Mouse (Mus musculus): ENCODE measurements at regions not wholly inside any gene's neighbourhood (a gene's known extent, or its start where the extent isn't known, plus 50 kb on each side); places are given as distances from the start of the nearest gene placed in this dataset.

DNA sequence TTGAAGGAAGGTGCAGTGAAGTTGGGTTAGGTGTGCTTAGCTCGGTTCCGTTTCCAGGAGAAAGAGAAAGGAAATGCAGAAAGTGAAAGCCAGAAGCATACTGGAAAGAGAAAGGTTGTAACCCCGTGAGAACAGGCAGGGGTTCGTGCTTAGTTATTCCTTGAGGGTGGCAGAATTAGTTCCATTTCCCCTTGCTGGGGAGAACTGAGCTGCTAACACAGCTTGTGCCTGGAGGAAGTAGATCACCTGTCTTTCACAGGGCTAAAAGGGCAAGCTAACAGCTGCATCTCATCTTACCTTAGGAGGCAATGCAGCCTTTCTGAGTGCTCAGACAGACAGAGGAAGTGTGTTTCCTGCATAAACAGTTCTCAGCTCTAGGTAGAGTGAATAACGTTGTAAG lies 184.3 kb upstream of the Nampt start:
- intact Hi-C loops (cut with DNase I): loop anchor here (2.0 kb wide), 1 partner anchor 258 kb away; no protein-coding TSS in a partner anchor
- no peak for DNase-seq

DNA sequence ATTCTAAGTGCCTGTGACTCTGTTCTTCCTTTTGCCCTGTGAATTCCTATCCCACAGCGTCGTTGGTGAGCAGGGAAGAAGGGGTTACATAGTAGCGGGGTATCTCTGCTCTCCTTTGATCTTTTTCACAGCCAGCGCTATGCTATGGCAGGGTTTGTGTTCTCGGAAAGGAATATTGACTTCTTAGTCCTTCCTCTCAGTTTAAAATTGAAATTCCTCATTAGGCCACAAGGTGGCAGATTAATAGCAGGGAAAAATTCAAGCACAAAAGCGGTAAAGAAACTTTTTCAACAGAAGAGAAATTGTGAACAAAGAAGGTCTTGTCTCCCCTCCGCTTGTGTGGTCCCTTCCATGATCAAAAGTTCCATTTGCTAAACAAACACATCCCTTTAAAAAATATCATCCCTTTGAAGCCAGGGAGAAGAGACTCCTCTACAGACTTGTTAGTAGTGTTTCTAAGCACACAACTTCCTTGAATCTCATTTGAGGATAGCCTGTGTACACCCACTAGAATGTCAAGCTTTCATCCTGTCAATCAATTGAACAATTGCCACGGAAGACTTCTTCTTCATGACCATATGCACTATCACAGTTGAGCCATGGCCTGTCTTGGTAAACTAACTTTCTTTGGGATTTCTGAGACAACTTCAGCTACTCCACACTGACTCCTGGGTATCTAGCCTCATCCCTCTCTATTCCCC lies 181.8 kb upstream of the Nampt start:
- intact Hi-C loops (cut with DNase I): loop anchor here (1.0 to 2.0 kb wide), 2 partner anchors 189 to 260 kb away; no protein-coding TSS in a partner anchor
- DNase-seq: peak; percentile 49 to 73

DNA sequence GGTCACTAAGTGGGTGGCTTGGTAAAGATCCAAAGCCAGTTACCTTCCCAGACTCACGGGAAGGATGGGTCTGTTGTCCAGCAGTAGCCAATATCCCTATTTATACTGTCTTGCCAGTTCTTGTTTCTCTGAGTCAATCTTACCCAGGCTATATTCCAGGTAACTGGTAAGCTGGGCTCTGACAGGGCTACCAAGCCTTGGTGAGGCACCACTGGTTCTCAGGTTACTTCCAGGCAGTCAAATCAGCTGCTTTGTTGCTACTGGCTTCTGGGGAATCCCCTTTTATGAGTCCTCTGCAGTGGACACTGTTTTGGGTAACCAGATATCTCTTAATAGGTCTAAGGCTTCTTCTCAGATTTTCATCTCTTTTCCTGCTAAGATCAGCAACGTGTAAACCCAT lies 178.8 kb upstream of the Nampt start:
- intact Hi-C loops (cut with DNase I): no loop called here

DNA sequence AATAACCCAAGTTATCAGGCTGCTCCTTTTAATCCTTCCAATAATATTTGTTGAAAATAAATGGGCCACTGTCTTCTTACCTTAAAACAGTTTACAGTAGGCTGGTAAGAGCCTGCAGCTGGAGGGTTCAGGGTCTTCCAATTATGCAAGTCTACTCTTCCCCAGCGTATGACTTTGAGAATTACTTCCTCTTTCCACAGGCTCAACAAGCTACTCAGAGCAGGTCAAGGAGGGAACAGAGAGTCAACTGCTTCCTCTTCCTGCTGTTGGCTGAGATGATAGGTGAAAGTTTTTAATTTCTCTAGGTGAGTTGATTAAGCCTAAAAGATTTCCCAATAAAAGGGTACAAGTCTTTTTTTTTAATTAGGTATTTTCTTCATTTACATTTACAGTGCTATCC lies 176.9 kb upstream of the Nampt start:
- no peak for DNase-seq
- intact Hi-C loops (cut with DNase I): no loop called here

More for the DNA sequence above, 178.8 kb upstream of the Nampt start:
- no peak for DNase-seq

DNA sequence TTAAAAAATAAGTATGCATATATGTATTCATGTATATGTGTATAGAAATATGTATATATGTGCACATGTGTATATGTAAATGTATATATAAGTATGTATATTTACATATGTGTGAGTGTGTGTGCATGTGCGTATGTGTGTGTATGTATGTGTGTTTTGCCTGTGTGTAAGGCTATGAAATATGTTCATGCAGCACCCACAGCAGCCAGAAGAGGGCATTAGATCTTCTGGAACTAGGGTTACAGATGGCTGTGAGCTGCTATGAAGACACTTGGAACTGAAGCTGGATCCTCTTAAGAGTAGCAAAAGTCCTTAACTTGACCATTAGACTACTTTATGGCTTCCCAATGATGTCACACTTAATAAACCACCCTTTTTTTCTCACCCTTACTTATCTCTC lies 166.2 kb upstream of the Nampt start:
- intact Hi-C loops (cut with DNase I): no loop called here
- no peak for DNase-seq

DNA sequence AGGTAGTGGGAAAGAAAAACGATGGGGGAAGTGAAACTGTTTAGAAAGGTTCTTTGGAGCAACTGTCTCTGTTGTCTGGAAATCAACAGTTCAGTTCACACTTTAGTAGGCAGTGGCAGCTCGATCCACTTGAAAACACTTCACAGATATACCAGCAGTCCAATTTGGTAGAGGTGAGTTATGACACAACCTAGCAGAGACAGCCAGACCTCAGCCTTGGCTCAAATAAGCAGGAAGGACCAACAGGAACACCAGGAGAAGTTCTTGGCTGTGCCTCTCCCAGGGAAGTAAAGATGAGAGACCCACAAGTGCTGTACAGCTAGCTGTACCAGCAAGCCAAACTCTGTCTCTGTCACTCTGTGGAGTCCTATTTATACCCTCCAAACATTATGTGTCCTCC lies 163.2 kb upstream of the Nampt start:
- intact Hi-C loops (cut with DNase I): loop anchor here (2.0 kb wide), 1 partner anchor 23 kb away; no protein-coding TSS in a partner anchor
- peak; percentile 30 to 59 for DNase-seq

DNA sequence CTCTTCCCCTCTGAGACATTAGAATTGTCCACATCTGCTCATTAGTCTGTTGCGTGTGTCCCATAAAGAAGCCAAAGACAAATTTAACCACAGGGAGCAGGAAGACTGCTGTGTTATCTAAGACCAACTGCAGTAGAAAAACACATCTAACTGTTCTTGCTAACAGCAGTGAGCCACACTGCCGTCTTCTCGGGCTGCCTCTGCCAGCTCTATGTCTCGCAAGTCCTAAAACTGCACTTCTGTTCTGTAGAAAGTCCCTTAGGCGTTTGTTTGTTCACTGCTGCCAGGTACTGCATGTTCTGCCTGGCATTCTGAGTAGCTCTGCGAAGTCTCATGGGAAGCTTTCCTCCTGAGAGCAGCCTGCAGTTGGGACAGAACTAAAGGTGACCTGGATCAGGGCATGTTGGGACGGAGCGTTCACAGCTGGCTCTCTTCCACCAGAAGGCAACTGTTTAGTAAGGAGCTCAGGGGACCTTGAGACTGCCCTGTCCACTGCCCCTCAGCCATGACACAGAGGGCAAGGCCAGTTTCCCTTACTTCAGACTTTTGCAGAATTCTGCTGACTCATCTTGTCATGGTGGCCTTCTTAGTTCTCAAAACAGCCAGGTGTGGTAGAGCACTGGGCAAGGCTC lies 157.4 kb upstream of the Nampt start:
- DNase-seq: peak; percentile 42 to 59
- intact Hi-C loops (cut with DNase I): no loop called here

DNA sequence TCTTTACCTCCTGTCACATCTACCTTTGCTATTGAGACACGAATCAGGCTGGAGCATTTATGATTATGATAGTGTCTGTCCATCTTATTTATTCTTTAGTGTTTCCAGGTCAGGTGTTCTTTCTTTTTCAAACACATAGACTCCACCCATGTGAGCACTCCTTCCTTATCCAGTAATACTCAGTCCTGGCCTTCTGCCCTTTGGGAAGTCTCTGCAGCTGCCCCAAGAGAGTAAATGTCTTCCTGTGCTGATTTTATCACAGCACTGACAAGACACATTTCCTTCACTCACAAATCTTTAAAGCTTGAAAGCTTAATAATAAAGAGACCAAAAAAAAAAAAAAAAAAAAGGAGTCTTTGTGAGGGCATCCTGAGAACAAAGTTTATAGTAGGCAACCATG lies 153.3 kb upstream of the Nampt start:
- no peak for DNase-seq
- intact Hi-C loops (cut with DNase I): no loop called here

DNA sequence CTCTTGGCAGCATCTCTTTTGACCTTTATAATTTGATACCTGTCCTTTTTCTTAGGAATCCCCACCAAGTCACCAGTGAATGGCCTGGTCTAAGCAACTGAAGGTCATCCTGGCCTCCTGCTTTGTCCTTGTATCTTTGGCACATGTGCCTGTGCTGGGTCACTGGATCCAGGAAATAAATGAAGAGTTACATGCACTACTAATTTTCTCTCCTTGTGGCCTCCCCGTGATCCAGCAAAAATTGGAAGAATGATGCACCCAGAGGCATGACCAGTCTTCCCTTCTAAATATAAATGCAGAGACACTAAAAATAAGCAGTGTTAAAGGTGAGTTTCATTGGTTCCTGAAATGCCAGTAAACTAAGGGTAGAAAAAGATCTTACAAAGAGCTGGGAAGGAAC lies 141.4 kb upstream of the Nampt start:
- intact Hi-C loops (cut with DNase I): loop anchor here (1.0 to 2.0 kb wide), 2 partner anchors 21 to 91 kb away; no protein-coding TSS in a partner anchor
- peak; percentile 58 to 72 for DNase-seq

DNA sequence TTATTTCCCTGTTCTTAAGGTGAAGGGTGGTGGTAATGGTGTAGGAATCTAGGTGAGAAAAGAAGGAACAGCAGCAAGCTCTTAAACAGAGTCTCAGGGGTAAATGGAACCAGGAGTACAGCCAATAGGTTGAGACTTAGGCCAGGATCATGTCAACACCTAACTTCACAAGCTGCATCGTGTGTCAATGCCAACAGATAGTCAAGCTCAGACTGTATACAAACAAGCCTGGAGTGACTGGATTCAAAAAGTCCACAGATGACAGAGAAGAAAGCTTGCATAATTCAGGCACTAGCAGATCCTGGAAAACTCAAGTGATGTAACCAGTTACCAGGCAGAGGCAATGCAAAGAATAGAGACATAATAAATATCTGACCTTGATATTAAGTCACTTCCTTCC lies 140.6 kb upstream of the Nampt start:
- peak; percentile 76 to 83 for DNase-seq
- intact Hi-C loops (cut with DNase I): loop anchor here (1.0 to 2.0 kb wide), 2 partner anchors 22 to 91 kb away; no protein-coding TSS in a partner anchor

DNA sequence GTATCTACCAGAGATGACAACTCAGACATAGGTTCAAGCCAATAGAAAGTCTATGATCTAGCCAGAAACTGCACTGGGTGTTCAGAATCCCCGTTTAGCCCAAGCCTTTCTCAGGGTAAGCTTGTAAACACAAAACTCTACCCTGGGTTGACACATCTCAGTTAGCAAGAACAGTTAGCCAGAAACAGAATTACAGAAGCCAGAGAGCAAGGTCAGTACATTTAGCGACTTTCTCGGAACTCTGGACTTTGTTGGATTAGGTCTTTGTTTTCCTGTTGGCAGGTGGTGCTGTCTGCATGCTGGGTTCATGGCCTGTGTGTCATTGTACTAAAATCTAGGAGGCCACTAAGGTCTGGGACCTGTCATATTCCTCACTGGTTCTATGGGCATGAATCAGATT lies 137.4 kb upstream of the Nampt start:
- DNase-seq: no peak
- intact Hi-C loops (cut with DNase I): no loop called here

DNA sequence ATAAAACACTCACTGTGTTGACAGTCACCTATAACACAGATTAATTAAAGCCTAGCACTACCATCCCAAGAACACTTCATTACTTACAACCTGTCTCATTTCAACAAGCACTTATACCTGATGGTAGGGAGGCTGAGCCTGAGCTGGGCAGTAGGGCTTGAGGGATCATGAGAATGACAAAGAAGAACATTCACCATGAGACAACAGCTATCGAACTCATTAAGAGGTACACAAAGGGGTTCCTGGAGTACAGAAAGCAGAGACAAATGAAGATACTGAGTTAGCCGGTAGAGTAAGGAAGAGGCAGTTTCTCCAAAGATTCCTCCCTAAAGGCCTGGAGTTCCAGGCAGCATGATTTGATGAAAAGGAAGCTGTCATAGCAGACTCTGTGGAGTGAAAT lies 136.0 kb upstream of the Nampt start:
- intact Hi-C loops (cut with DNase I): no loop called here
- no peak for DNase-seq

DNA sequence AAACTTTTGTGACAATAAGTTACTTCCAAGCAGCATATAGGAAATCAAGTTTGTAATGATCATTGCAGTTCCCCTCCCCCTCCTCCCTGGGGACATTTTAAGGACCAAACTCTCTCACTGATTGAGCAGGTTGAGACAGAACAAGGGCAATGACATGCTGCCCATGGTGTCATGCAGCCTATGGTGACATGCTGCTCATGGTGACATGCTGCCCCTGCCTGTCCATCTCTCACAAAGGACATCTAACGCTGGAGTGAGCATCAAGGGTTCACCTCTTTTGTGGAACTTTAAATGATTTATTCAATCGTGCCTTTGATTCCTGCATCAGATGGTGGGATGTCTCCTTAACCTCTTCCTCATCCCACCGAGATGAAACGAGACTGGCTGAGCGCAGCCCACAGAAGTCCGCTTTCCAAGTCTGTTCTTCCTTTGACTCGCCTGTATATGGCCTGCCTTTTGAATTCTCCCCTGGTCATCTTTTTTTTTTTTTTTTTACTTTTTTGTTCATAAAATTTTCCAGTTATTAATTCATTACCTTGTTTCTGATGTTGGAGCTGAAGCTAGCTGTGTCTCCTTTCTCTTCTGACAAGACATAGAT lies 133.5 kb upstream of the Nampt start:
- no peak for DNase-seq
- intact Hi-C loops (cut with DNase I): no loop called here

DNA sequence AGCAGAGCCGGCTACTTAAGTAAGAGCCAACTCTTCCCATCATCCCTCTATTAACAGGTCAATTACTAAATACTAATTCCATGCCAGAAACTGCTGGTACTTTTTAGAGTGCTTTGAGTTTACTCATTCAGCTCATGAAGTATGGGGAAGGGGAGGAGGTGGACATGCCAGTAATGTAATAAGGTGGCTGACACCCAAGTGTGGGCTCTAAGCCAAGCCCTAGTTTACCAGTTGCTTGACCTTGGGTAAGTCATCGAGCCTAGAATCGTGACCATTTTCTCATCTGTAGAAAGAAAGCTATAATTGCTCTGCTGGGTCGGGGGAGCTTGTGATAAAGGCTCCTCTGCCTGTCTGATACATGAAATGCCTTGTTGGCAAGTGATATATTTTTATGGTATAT lies 130.0 kb upstream of the Nampt start:
- DNase-seq: no peak
- intact Hi-C loops (cut with DNase I): no loop called here

DNA sequence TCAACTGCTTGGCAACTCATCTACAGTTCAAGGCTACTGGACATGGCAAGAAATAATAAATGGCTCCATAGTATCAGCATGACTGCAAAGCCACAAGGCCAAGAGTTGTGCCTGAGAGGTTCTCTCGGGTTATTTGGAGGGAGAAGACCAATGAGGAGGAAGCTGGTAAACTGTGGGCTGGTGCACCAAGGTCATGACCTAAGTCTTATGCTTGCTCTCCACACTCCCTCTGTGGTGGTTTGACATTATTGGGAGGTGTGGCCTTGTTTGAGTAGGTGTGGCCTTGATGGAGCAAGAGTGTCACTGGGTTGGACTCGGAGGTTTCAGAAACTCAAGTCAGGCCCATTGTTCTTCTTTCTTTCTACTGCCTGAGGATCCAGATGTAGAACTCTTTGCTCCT lies 129.2 kb upstream of the Nampt start:
- DNase-seq: no peak
- intact Hi-C loops (cut with DNase I): no loop called here

DNA sequence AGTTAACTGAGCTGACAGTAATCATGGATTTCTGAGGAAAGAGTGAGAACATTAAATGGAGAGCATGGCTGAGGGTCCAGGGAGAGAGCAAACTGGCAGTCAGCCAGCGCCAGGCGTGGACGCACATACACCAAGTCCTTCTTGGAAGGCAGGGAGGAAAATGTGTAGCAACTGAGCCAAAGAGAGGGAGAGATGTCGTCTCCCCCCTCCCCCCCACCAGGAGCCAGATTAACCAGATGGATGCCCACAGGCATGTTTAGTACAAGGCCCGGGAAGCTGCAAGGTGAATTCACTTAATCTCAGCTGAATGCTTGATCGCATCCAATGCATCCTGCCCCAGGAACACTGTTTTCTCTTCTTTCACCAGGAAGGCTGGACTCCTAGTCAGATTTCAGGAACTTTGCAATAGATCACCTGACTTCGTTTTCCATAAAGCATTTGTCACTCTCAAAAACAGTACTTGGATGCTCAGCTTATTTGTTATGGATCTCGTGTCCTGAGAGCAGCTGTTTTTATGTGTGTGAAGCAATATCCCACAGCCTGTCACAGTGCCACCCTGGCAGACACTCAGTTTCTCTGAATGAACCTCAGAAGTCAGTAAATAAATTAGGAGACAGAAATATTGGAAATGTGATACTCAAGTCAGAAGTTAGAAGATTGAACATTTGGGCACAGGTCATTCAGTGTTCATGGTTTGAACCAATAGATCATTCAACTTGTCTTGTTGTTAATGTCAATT lies 127.1 kb upstream of the Nampt start:
- intact Hi-C loops (cut with DNase I): no loop called here
- no peak for DNase-seq

DNA sequence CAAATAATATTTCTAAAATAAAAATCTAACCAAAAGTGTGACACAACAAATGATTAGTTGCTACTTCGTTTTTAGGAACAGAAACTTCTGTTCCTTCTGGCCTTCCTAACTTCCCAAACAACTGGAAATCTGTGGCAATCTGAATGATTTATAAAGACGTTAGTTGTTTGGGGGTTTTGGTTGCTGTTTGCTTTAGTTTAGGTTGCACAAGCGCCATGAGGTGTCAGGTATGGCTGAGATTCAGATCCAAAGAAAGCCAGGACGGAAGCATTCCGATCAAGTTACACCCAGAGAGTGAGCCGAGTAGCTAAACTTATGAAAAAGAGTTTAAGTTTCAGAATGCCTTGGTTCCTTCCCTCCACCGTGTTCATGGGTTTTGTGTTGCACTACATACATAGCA lies 126.4 kb upstream of the Nampt start:
- no peak for DNase-seq
- intact Hi-C loops (cut with DNase I): no loop called here

DNA sequence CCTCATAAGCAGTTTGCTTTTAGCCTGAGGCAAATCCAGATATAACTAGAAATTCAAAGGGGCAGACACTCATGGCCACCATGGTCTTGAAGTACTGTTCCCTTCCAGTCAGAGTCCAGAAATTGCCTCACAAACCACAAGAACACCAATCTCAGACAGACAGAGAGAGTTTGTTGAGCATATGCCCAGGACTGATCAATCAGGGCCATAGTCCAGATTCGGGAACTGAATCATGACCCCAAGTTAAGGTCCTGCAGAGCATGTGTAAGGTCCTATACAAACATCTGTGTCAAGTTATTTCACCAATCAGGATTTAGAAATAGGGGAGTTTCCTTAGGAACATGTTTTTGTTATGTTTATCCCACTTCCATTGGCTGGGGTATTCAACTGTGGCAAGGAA lies 125.7 kb upstream of the Nampt start:
- intact Hi-C loops (cut with DNase I): no loop called here
- DNase-seq: no peak

DNA sequence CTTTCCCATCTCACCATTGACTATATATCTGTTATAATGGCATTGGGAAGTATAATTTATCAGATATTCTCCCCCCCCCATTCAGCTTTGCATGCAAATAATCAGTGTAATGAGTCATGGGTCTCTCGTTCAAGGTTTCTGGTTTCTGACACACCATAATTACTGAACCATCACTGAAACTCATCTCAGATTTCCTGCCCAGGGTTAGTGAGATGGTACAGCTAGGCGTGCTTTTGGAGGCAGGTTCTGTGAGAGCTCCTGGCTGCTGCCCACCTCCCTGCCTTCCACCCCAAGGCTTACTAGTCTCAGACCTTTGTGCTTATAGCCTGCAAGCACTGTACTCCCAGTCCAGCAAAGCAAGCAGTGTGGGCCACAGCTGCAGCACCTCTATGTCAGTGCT lies 122.5 kb upstream of the Nampt start:
- intact Hi-C loops (cut with DNase I): no loop called here
- DNase-seq: no peak

DNA sequence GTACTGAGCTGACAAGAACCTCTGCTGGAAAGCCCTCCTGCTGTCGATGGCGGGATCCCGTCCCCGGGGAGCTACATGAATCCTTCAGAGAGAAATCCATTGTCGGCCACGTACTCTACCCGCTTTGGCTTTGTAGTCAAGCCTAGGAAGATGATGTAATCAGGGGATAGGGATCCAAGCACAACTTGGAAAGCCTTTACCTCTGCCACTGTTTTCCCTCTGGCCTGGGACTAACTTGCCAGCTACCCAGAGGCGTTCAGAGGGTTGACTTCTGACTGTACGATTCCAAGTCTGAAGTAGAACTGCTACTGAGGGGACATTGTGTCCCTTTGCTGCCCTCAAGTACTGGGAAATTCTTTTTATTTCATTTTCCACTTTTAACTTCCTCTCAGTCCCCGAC lies 110.2 kb upstream of the Nampt start:
- intact Hi-C loops (cut with DNase I): no loop called here
- no peak for DNase-seq

Data from heart, postnatal 10 days (tissue).